Mouse (Mus musculus): ENCODE measurements around the gene Atp13a4. TPM values are rescaled to one million over a fixed set of nuclear protein-coding genes. Genes with fewer than 3 reads are reported as not detected.

The Atp13a4 gene
- polyA plus RNA-seq, 1 experiment from 2014 or later, result 0.33 TPM

- peak; percentile 63; the same call in 1 of the 2 replicates for ATAC-seq (ENCODE audit: low FRiP score)
Observed at GRCm38 (mm10) chr16:29451706-29452105, 93.0 kb downstream of the Atp13a4 start.

GRCm38 (mm10) chr16:29442126-29442525, 102.5 kb downstream of the Atp13a4 start:
- ATAC-seq (ENCODE audit: low FRiP score), result no peak
- Histone ChIP-seq H3K36me3 (ENCODE audit: control insufficient read depth, insufficient read depth, low read length) (no peaks in the 10 kb centered on the region), H3K4me1 (ENCODE audit: control insufficient read depth, insufficient read depth, low read length) (no peaks in the 10 kb centered on the region; the same call in 1 of the 2 replicates), H3K27ac (ENCODE audit: low read depth, low read length) (no peak overlapping the region), H3K4me2 (no peak overlapping the region), H3K4me3 (ENCODE audit: low read depth, low read length) (no peak overlapping the region), H3K9ac (ENCODE audit: low read length) (no peak overlapping the region), H3K9me3 (ENCODE audit: control insufficient read depth, low read length) (no peaks in the 10 kb centered on the region), H3K27me3 (ENCODE audit: control insufficient read depth, insufficient read depth, low read length) (no peaks in the 10 kb centered on the region)
- peak; percentile 57 for DNase-seq (ENCODE audit: low spot score, missing footprints)
- WGBS, result 59% methylated on average over 3 of the region's 3 CpGs

More at GRCm38 (mm10) chr16:29451706-29452105, 93.0 kb downstream of the Atp13a4 start:
- Histone ChIP-seq H3K9ac (ENCODE audit: low read length) (no peak overlapping the region), H3K9me3 (ENCODE audit: control insufficient read depth, low read length) (no peaks in the 10 kb centered on the region), H3K4me3 (ENCODE audit: low read depth, low read length) (no peak overlapping the region), H3K4me1 (ENCODE audit: control insufficient read depth, insufficient read depth, low read length) (no peaks in the 10 kb centered on the region), H3K4me2 (no peak overlapping the region), H3K36me3 (ENCODE audit: control insufficient read depth, insufficient read depth, low read length) (no peaks in the 10 kb centered on the region), H3K27ac (ENCODE audit: low read depth, low read length) (no peak overlapping the region), H3K27me3 (ENCODE audit: control insufficient read depth, insufficient read depth, low read length) (no peaks in the 10 kb centered on the region)
- WGBS, result 68% methylated on average over 3 of the region's 3 CpGs
- DNase-seq (ENCODE audit: low spot score, missing footprints), result peak; percentile 90

GRCm38 (mm10) chr16:29441405-29441985, 103.2 kb downstream of the Atp13a4 start:
- Histone ChIP-seq H3K4me2 (no peak overlapping the region), H3K27ac (ENCODE audit: low read depth, low read length) (no peak overlapping the region), H3K4me3 (ENCODE audit: low read depth, low read length) (no peak overlapping the region), H3K9me3 (ENCODE audit: control insufficient read depth, low read length) (no peaks in the 10 kb centered on the region), H3K4me1 (ENCODE audit: control insufficient read depth, insufficient read depth, low read length) (no peaks in the 10 kb centered on the region; the same call in 1 of the 2 replicates), H3K27me3 (ENCODE audit: control insufficient read depth, insufficient read depth, low read length) (no peaks in the 10 kb centered on the region), H3K36me3 (ENCODE audit: control insufficient read depth, insufficient read depth, low read length) (no peaks in the 10 kb centered on the region), H3K9ac (ENCODE audit: low read length) (no peak overlapping the region)
- DNase-seq (ENCODE audit: low spot score, missing footprints), result peak; percentile 75
- ATAC-seq (ENCODE audit: low FRiP score), result no peak
- 68% methylated on average over 9 of the region's 10 CpGs for WGBS

- Histone ChIP-seq H3K4me1 (ENCODE audit: control insufficient read depth, insufficient read depth, low read length) (no peaks in the 10 kb centered on the region; the same call in 1 of the 2 replicates), H3K4me2 (no peak overlapping the region), H3K9me3 (ENCODE audit: control insufficient read depth, low read length) (no peaks in the 10 kb centered on the region), H3K4me3 (ENCODE audit: low read depth, low read length) (no peak overlapping the region), H3K27ac (ENCODE audit: low read depth, low read length) (no peak overlapping the region), H3K27me3 (ENCODE audit: control insufficient read depth, insufficient read depth, low read length) (no peaks in the 10 kb centered on the region), H3K9ac (ENCODE audit: low read length) (no peak overlapping the region), H3K36me3 (ENCODE audit: control insufficient read depth, insufficient read depth, low read length) (no peaks in the 10 kb centered on the region)
- ATAC-seq (ENCODE audit: low FRiP score) (no peak), DNase-seq (ENCODE audit: low spot score, missing footprints) (no peak)
- WGBS, result 81% methylated on average over 5 of the region's 5 CpGs
Observed at GRCm38 (mm10) chr16:29438045-29438444, 106.6 kb downstream of the Atp13a4 start.

GRCm38 (mm10) chr16:29435746-29436145, 108.9 kb downstream of the Atp13a4 start:
- ATAC-seq (ENCODE audit: low FRiP score) (no peak), DNase-seq (ENCODE audit: low spot score, missing footprints) (no peak)
- no peaks in the 10 kb centered on the region for H3K9me3 ChIP-seq (ENCODE audit: control insufficient read depth, low read length)
- WGBS, result 85% methylated on average over 6 of the region's 6 CpGs
- H3K27me3 ChIP-seq (ENCODE audit: control insufficient read depth, insufficient read depth, low read length), result no peaks in the 10 kb centered on the region
- H3K4me2 ChIP-seq, result no peak overlapping the region
- H3K4me1 ChIP-seq (ENCODE audit: control insufficient read depth, insufficient read depth, low read length), result no peaks in the 10 kb centered on the region
- no peak overlapping the region for H3K27ac ChIP-seq (ENCODE audit: low read depth, low read length)
- no peak overlapping the region for H3K4me3 ChIP-seq (ENCODE audit: low read depth, low read length)
- no peak overlapping the region for H3K9ac ChIP-seq (ENCODE audit: low read length)
- H3K36me3 ChIP-seq (ENCODE audit: control insufficient read depth, insufficient read depth, low read length), result no peaks in the 10 kb centered on the region

- ATAC-seq (ENCODE audit: low FRiP score), result peak; percentile 77
- H3K27ac ChIP-seq (ENCODE audit: low read depth, low read length), result no peak overlapping the region
Observed at GRCm38 (mm10) chr16:29434712-29435111, 110.0 kb downstream of the Atp13a4 start.

GRCm38 (mm10) chr16:29414822-29415221, 129.8 kb downstream of the Atp13a4 start:
- Histone ChIP-seq H3K9me3 (ENCODE audit: control insufficient read depth, low read length) (no peaks in the 10 kb centered on the region), H3K27me3 (ENCODE audit: control insufficient read depth, insufficient read depth, low read length) (no peaks in the 10 kb centered on the region), H3K9ac (ENCODE audit: low read length) (no peak overlapping the region), H3K4me1 (ENCODE audit: control insufficient read depth, insufficient read depth, low read length) (no peaks in the 10 kb centered on the region), H3K4me2 (no peak overlapping the region), H3K4me3 (ENCODE audit: low read depth, low read length) (no peak overlapping the region), H3K36me3 (ENCODE audit: control insufficient read depth, insufficient read depth, low read length) (no peaks in the 10 kb centered on the region), H3K27ac (ENCODE audit: low read depth, low read length) (no peak overlapping the region)
- 88% methylated on average over 6 of the region's 6 CpGs for WGBS
- DNase-seq (ENCODE audit: low spot score, missing footprints), result no peak
- no peak for ATAC-seq (ENCODE audit: low FRiP score)

More at GRCm38 (mm10) chr16:29434712-29435111, 110.0 kb downstream of the Atp13a4 start:
- no peaks in the 10 kb centered on the region for H3K4me1 ChIP-seq (ENCODE audit: control insufficient read depth, insufficient read depth, low read length)
- no peak overlapping the region for H3K9ac ChIP-seq (ENCODE audit: low read length)
- no peaks in the 10 kb centered on the region for H3K9me3 ChIP-seq (ENCODE audit: control insufficient read depth, low read length)
- no peaks in the 10 kb centered on the region for H3K36me3 ChIP-seq (ENCODE audit: control insufficient read depth, insufficient read depth, low read length)
- H3K27me3 ChIP-seq (ENCODE audit: control insufficient read depth, insufficient read depth, low read length), result no peaks in the 10 kb centered on the region
- no peak overlapping the region for H3K4me3 ChIP-seq (ENCODE audit: low read depth, low read length)
- DNase-seq (ENCODE audit: low spot score, missing footprints), result peak; percentile 88
- H3K4me2 ChIP-seq, result no peak overlapping the region
- 21% methylated on average over 5 of the region's 5 CpGs for WGBS

- 94% methylated on average over 10 of the region's 10 CpGs for WGBS
Observed at GRCm38 (mm10) chr16:29407319-29407718, 137.3 kb downstream of the Atp13a4 start.

GRCm38 (mm10) chr16:29399079-29399478, 145.6 kb downstream of the Atp13a4 start:
- Histone ChIP-seq H3K27me3 (ENCODE audit: control insufficient read depth, insufficient read depth, low read length) (no peaks in the 10 kb centered on the region), H3K9ac (ENCODE audit: low read length) (no peak overlapping the region), H3K4me3 (ENCODE audit: low read depth, low read length) (no peak overlapping the region), H3K4me2 (no peak overlapping the region), H3K36me3 (ENCODE audit: control insufficient read depth, insufficient read depth, low read length) (no peaks in the 10 kb centered on the region), H3K27ac (ENCODE audit: low read depth, low read length) (no peak overlapping the region), H3K4me1 (ENCODE audit: control insufficient read depth, insufficient read depth, low read length) (no peaks in the 10 kb centered on the region), H3K9me3 (ENCODE audit: control insufficient read depth, low read length) (no peaks in the 10 kb centered on the region)
- ATAC-seq (ENCODE audit: low FRiP score), result no peak
- WGBS, result 82% methylated on average over 2 of the region's 2 CpGs
- DNase-seq (ENCODE audit: low spot score, missing footprints), result no peak

More at GRCm38 (mm10) chr16:29407319-29407718, 137.3 kb downstream of the Atp13a4 start:
- Histone ChIP-seq H3K4me1 (ENCODE audit: control insufficient read depth, insufficient read depth, low read length) (no peaks in the 10 kb centered on the region), H3K9me3 (ENCODE audit: control insufficient read depth, low read length) (no peaks in the 10 kb centered on the region), H3K4me3 (ENCODE audit: low read depth, low read length) (no peak overlapping the region), H3K36me3 (ENCODE audit: control insufficient read depth, insufficient read depth, low read length) (no peaks in the 10 kb centered on the region), H3K4me2 (no peak overlapping the region), H3K9ac (ENCODE audit: low read length) (no peak overlapping the region), H3K27me3 (ENCODE audit: control insufficient read depth, insufficient read depth, low read length) (no peaks in the 10 kb centered on the region), H3K27ac (ENCODE audit: low read depth, low read length) (no peak overlapping the region)
- no peak for ATAC-seq (ENCODE audit: low FRiP score)
- no peak for DNase-seq (ENCODE audit: low spot score, missing footprints)

All from midbrain, embryonic 11.5 days (tissue).